Mouse (Mus musculus): ENCODE data around the gene Gm10153.
"Not testable (repeated sequence)": the region's sequence is repeated elsewhere in the genome, so short reads cannot be mapped to it uniquely, and the experiment has no call there.

Gene Gm10153

GRCm38 (mm10) chr7:142190289-142190688 is at the start of gene Gm10153:
Gm10153 (minus strand) TSS chr7:142190389.
- no peak for DNase-seq (ENCODE audit: low read depth, low spot score)

DNA sequence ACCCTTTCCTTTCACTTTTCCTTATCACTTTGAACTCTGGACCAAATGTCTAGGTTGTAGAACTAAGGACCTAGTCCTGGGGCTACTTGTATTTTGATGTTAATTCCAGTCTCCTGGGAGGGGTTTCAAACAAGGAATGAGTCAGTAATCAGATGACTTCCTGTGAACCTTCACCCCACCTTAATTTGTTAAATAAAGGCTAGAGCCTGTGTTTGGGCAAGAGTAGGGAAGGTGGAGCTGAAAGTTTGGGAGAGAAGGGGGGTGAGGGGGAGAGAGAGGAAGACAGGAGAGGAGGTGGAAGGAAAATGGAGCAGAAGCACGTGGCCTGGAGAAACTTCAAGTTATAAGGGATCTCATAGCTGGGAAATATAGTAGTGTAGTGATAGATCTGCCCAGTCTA is 41.4 kb upstream of the Gm10153 start:
- DNase-seq (ENCODE audit: low read depth, low spot score), result peak; percentile 91

- DNase-seq (ENCODE audit: low read depth, low spot score), result not testable (repeated sequence)
Observed at GRCm38 (mm10) chr7:142229871-142230270, 39.7 kb upstream of the Gm10153 start, which contains the start of gene Krtap5-5. Krtap5-5 (minus strand) TSS chr7:142229971.

- DNase-seq (ENCODE audit: low read depth, low spot score), result peak; percentile 19
Observed at GRCm38 (mm10) chr7:142224518-142224917, 34.3 kb upstream of the Gm10153 start.

GRCm38 (mm10) chr7:142212136-142212535 is 21.9 kb upstream of the Gm10153 start:
- not testable (repeated sequence) for DNase-seq (ENCODE audit: low read depth, low spot score)

- no peak for DNase-seq (ENCODE audit: low read depth, low spot score)
Observed at GRCm38 (mm10) chr7:142211559-142211958, 21.4 kb upstream of the Gm10153 start, which contains the start of gene Gm7579. Gm7579 (plus strand) TSS chr7:142211859.

DNA sequence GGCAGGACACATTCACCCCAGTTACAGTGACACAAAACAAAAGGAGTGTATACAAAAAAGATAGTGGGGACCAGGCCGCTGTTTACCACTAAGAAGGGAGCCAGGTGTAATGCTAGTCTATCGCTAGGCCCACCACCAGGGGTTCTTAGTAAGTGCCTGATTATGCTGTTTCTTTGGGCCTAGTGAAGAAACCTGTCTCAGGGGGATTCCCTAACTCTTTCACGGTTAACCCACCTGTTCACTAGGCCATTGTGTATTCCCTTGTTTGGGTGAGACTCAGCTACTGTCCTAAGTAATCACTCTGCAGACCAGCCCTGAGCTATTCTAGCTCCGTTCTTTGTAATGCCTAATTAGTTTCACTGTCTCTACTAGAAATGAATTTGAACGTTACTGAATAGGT is 16.7 kb upstream of the Gm10153 start:
- peak; percentile 59 for DNase-seq (ENCODE audit: low read depth, low spot score)

DNA sequence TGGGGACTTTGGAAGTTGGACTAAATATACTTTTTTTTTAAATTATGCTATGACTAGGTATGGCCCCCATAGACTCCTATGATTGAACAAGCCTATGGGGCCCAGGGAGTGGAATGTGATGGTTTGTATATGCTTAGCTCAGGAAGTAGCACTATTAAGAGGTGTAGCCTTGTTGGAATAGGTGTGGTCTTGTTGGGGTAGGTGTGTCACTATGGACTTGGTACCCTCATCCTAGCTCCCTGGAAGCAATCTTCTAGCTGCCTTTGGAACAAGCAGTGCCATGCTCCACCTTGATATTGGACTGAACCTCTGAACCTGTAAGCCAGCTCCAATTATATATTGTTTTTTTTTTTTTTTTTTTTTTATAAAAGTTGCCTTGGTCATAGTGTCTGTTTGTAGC is 15.3 kb upstream of the Gm10153 start:
- no peak for DNase-seq (ENCODE audit: low read depth, low spot score)

DNA sequence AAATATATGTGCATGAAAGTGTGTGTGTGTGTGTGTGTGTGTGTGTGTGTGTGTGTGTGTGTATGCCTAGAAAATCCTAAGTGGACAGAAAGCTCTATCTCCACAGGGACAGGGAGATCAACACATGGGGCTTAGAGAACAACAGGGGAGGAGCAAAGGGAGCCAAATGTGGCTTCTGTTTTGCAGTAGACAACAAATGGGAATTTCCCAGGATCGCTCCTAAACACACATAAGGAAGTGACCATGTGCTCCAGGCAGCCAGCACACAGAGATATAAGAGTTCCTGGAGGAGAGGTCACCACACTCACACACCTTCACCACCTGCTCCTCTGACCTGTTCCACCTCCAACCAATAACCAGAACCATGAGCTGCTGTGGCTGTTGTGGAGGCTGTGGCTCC is 10.9 kb upstream of the Gm10153 start, which contains the start of gene Krtap5-3:
TSS of gene Krtap5-3 (plus strand) at position 301 of the 400 bp plus-strand sequence.
- no peak for DNase-seq (ENCODE audit: low read depth, low spot score)

GRCm38 (mm10) chr7:142198748-142199147 is 8.6 kb upstream of the Gm10153 start:
- no peak for DNase-seq (ENCODE audit: low read depth, low spot score)

GRCm38 (mm10) chr7:142188156-142188555 is 2.0 kb downstream of the Gm10153 start:
- no peak for DNase-seq (ENCODE audit: low read depth, low spot score)

DNA sequence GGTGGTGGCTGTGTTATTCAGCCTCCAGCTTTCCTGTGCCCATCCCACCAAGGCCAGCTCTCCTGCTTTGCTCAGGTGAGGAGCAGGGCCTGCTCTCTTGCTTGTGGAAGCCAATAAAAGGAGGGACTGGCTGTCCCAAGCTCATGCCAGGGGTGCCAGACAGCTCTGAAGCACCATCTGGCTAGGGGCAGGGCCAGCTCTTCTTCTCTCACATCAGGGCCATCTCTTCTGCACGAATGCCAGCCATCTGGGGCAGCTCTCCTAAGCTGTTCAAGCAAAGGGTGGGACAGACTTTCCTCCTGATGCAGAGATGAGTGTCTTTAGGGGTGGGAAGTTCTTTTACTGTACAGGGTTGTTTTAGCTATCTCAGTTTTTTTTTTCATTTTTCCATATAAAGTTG is 9.2 kb downstream of the Gm10153 start:
- DNase-seq (ENCODE audit: low read depth, low spot score), result no peak

DNA sequence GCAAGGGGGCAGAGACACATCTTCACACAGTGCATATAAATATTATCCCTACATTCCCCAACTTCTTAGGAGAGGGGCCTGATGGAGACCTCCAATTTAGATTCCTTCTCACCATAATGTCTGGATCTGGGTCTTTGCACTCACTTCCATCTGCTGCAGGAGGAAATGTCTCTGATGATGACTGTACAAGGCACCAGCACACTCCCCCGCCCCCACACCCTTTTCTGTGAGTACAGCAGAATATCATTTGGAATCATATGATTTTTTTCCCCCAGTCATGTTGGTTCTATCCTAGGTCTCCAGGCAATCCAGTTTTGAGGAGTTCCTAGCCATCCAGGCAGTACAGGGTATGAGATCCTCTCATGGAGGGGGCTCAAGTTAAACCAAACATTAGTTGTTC is 11.5 kb downstream of the Gm10153 start:
- DNase-seq (ENCODE audit: low read depth, low spot score), result no peak

DNA sequence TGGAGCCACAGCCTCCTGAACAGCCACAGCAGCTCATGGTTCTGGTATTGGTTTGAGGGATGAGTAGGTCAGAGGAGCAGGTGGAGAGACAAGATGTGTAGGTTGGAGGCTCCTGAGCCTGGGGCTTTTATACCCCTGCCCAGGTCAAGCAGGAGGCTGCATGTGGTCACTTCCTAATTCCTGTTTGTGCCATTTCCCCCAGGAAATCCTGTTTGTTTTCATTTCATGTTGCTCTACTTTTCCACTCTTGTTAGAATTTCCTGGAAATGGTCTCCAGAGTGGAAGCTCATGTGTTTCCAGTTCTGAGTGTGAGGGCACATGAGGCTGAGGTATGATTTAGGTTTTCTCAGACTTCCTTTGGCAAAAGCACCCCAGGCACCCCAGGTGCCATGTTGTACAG is 14.3 kb downstream of the Gm10153 start, which contains the start of gene Krtap5-2:
TSS of gene Krtap5-2 (minus strand) at position 101 of the 400 bp plus-strand sequence.
- DNase-seq (ENCODE audit: low read depth, low spot score), result not testable (repeated sequence)

DNA sequence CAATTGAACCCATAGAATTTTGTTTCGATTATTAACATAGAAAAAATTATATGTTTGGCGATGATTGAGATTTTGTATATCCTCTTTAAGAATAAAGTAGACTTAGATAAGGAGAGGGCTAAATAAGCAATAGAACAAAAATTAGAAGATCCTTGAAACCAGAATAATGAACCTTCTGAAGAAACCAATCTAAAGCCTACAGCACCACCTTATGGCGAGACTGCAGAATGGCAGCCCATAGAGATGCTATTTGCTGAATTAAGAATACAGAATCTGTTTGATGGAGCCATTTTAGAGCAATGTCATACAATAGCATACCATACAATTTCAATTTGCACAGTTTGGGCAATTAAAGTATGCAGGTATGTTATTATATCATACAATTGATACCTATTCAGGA is 20.4 kb downstream of the Gm10153 start:
- peak; percentile 54 for DNase-seq (ENCODE audit: low read depth, low spot score)

DNA sequence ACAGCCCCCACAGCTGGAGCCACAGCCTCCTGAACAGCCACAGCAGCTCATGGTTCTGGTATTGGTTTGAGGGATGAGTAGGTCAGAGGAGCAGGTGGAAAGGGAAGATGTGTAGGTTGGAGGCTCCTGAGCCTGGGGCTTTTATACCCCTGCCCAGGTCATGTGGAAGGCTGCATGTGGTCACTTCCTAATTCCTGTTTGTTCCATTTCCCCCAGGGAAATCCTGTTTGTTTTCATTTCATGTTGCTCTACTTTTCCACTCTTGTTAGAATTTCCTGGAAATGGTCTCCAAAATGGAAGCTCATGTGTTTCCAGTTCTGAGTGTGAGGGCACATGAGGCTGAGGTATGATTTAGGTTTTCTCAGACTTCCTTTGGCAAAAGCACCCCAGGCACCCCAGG is 24.6 kb downstream of the Gm10153 start, which contains the start of gene Gm4553:
TSS of gene Gm4553 (minus strand) at position 101 of the 400 bp plus-strand sequence.
- DNase-seq (ENCODE audit: low read depth, low spot score), result not testable (repeated sequence)

- DNase-seq (ENCODE audit: low read depth, low spot score), result no peak
Observed at GRCm38 (mm10) chr7:142159366-142159765, 30.8 kb downstream of the Gm10153 start.

- DNase-seq (ENCODE audit: low read depth, low spot score), result not testable (repeated sequence)
Observed at GRCm38 (mm10) chr7:142157013-142157412, 33.2 kb downstream of the Gm10153 start, which contains the start of gene Gm29735. Gm29735 (minus strand) TSS chr7:142157113.

- no peak for DNase-seq (ENCODE audit: low read depth, low spot score)
Observed at GRCm38 (mm10) chr7:142155308-142155707, 34.9 kb downstream of the Gm10153 start.

GRCm38 (mm10) chr7:142152191-142152590 is 38.0 kb downstream of the Gm10153 start:
- no peak for DNase-seq (ENCODE audit: low read depth, low spot score)

GRCm38 (mm10) chr7:142148633-142149032 is 41.6 kb downstream of the Gm10153 start:
- DNase-seq (ENCODE audit: low read depth, low spot score), result no peak

DNA sequence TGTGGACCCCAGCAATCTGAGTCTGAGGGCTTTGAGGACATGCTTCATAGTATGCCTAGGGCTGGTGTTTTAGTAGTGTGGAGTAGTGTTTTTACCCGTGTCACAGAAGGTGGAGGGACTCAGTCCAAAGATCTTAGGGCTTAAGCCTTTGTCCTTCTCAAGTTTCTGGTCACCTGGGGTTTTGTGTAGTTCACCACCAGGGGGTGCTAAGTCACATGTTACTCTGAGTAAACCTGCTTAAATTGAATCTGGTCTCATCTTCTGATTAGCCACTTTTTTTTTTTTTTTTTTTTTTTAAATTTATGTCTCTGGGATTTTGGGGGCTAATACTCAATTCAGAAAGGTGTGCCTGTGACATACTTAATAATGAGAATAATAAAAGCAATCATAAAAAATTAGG is 44.2 kb downstream of the Gm10153 start:
- DNase-seq (ENCODE audit: low read depth, low spot score), result peak; percentile 80

DNA sequence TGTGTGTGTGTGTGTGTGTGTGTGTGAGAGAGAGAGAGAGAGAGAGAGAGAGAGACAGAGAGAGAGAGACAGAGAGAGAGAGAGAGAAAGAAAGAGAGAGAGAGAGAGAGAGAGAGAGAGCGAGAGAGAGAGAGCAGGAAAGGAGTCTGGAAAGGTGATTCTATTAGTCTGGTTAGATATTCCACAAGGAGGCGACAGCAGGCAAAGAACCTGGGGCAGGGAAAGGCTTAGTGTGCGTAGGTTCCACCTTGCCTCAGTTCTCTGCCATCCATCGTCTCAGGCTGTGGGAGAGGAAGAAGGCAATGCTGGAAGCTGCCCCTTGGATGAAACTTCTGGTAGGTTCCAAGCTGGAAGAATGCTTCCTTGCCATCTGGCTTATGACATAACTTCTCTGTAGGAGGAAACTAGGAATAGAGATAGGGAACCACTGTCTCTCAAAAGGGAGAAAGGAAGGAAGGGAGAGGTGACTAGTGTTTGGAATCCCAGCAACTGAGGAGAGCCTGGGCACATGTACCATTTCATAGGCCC is 44.7 kb downstream of the Gm10153 start:
- DNase-seq (ENCODE audit: low read depth, low spot score), result no peak
